Mouse (Mus musculus): ENCODE measurements at regions not wholly inside any gene's neighbourhood (a gene's known extent, or its start where the extent isn't known, plus 50 kb on each side); places are given as distances from the start of the nearest gene placed in this dataset.

GRCm38 (mm10) chr7:70300516-70300915 lies 66.0 kb downstream of the Nr2f2 start:
- no peak overlapping the region for H3K4me3 ChIP-seq (ENCODE audit: insufficient read depth, low read depth, low read length)
- 68% methylated on average over 5 of the region's 5 CpGs for WGBS
- H3K4me1 ChIP-seq (ENCODE audit: control insufficient read depth, insufficient read depth, low read length): no peaks in the 10 kb centered on the region
- H3K27ac ChIP-seq (ENCODE audit: insufficient read depth, low read depth, low read length): no peak overlapping the region
- no peak for TF ChIP-seq CTCF (IDR thresholded peaks at IDR 0.05; ENCODE audit: insufficient read depth, low read depth, low read length)
- TF ChIP-seq POLR2A (IDR thresholded peaks at IDR 0.05; ENCODE audit: insufficient read depth, low read depth, low read length): no peak

- 93% methylated on average over 6 of the region's 6 CpGs for WGBS
- TF ChIP-seq POLR2A (IDR thresholded peaks at IDR 0.05; ENCODE audit: insufficient read depth, low read depth, low read length) (no peak), CTCF (IDR thresholded peaks at IDR 0.05; ENCODE audit: insufficient read depth, low read depth, low read length) (no peak)
Measured at GRCm38 (mm10) chr7:70291431-70291830, 75.1 kb downstream of the Nr2f2 start.

DNA sequence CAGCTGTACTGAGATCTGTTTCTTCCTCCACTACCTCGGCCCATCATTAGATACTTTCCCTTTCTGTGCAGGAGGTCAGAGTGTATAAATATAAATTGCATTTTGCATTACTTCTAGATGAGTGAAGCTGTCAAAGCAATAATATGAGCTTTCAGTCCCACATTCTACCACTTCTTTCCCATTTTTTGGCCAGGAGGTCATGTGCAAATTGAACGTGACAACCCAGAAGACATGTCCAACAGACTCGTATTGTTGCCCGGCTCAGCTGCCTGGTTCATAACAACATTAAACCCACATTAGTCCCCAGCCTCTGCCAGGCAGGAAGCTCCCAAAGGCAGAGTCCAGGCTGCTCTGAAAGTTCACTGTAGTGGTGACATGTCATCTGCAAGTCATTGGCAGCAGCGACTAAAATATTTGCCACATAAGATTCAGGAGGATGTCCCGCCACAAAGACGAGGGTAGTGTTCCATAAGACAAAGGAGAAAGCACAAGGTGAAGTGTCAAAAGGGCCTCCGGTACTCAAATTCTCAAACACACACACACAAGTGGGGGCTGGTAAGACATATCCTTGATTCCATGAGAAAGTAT lies 75.7 kb downstream of the Nr2f2 start:
- WGBS: 75% methylated on average over 8 of the region's 8 CpGs
- no peak overlapping the region for H3K27ac ChIP-seq (ENCODE audit: insufficient read depth, low read depth, low read length)
- H3K4me1 ChIP-seq (ENCODE audit: control insufficient read depth, insufficient read depth, low read length): no peaks in the 10 kb centered on the region
- TF ChIP-seq POLR2A (IDR thresholded peaks at IDR 0.05; ENCODE audit: insufficient read depth, low read depth, low read length) (no peak), CTCF (IDR thresholded peaks at IDR 0.05; ENCODE audit: insufficient read depth, low read depth, low read length) (no peak)
- no peak overlapping the region for H3K4me3 ChIP-seq (ENCODE audit: insufficient read depth, low read depth, low read length)

More at GRCm38 (mm10) chr7:70291431-70291830, 75.1 kb downstream of the Nr2f2 start:
- Histone ChIP-seq H3K4me1 (ENCODE audit: control insufficient read depth, insufficient read depth, low read length) (no peaks in the 10 kb centered on the region), H3K4me3 (ENCODE audit: insufficient read depth, low read depth, low read length) (no peak overlapping the region), H3K27ac (ENCODE audit: insufficient read depth, low read depth, low read length) (no peak overlapping the region)

- TF ChIP-seq CTCF (IDR thresholded peaks at IDR 0.05; ENCODE audit: insufficient read depth, low read depth, low read length) (no peak), POLR2A (IDR thresholded peaks at IDR 0.05; ENCODE audit: insufficient read depth, low read depth, low read length) (no peak)
- 39% methylated on average over 6 of the region's 6 CpGs for WGBS
- Histone ChIP-seq H3K4me1 (ENCODE audit: control insufficient read depth, insufficient read depth, low read length) (no peaks in the 10 kb centered on the region), H3K4me3 (ENCODE audit: insufficient read depth, low read depth, low read length) (no peak overlapping the region), H3K27ac (ENCODE audit: insufficient read depth, low read depth, low read length) (no peak overlapping the region)
Measured at GRCm38 (mm10) chr7:70290277-70290676, 76.3 kb downstream of the Nr2f2 start.

DNA sequence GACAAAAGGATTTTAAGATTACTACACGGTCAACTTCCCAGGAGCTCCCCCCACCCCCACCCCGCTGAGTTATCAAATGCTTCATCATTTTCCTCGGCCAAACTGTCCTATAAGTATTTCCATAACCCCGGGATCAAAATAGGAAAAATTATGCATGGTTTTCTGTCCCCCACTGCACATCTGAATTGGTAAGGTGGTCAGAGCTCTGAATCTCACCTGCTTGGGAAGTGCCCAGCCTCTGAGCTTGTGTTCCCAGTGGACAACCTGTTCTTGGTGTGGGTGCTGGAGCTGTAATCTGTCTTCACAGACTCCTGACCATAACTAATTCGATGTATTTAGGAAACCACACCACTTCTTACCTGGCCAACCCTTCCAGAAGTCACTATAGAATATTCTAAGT lies 77.9 kb downstream of the Nr2f2 start:
- Histone ChIP-seq H3K4me1 (ENCODE audit: control insufficient read depth, insufficient read depth, low read length) (no peaks in the 10 kb centered on the region), H3K4me3 (ENCODE audit: insufficient read depth, low read depth, low read length) (no peak overlapping the region), H3K27ac (ENCODE audit: insufficient read depth, low read depth, low read length) (no peak overlapping the region)
- 13% methylated on average over 5 of the region's 5 CpGs for WGBS
- TF ChIP-seq POLR2A (IDR thresholded peaks at IDR 0.05; ENCODE audit: insufficient read depth, low read depth, low read length): no peak
- no peak for TF ChIP-seq CTCF (IDR thresholded peaks at IDR 0.05; ENCODE audit: insufficient read depth, low read depth, low read length)

- H3K4me3 ChIP-seq (ENCODE audit: insufficient read depth, low read depth, low read length): no peak overlapping the region
- no peaks in the 10 kb centered on the region for H3K4me1 ChIP-seq (ENCODE audit: control insufficient read depth, insufficient read depth, low read length)
- TF ChIP-seq CTCF (IDR thresholded peaks at IDR 0.05; ENCODE audit: insufficient read depth, low read depth, low read length) (no peak), POLR2A (IDR thresholded peaks at IDR 0.05; ENCODE audit: insufficient read depth, low read depth, low read length) (no peak)
- H3K27ac ChIP-seq (ENCODE audit: insufficient read depth, low read depth, low read length): no peak overlapping the region
- 3% methylated on average over 29 of the region's 29 CpGs for WGBS
Measured at GRCm38 (mm10) chr7:70287891-70288421, 78.6 kb downstream of the Nr2f2 start.

DNA sequence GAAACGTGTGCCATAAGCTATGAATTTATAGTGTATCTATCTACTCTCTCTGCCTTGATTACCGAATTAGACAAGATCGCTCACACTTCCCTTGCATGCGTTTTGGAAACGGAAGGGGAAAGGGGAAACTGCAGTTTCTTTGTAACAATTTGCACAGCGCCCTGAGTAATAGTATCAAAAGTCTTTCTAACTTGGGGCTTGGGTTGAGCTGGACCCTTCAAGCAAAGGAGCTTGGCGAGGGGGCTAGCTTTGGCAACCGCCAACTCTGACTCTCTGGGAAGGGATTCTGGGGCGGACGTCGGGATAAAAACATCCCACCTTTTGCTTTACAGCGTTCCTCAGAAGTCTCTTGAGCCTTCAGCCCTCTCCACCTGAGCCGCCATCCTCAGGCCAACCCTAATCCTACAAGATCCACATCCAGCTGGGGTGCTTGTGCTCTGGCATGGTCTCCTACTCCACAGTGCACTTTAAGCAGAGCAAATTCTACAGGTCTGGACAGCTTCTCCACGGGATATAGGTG lies 79.6 kb downstream of the Nr2f2 start:
- 9% methylated on average over 14 of the region's 14 CpGs for WGBS

DNA sequence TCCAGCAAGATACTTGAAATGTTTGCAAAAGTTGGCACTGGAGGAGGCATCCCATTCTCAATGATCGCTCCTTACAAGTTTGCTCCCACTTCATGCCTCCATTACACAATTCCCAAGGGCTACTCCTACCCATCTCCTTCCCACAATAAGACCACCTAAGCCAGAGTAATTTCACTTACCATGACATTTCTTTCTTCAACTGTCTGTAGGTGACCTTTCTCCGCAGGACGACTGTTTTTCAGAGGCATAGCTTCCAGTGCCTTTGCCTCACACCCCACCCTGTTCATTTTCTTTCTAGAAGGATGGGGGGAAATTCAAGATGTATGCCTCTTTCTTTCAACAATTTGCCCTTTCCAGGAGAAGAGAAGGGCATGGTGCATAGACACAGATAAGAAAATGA lies 81.2 kb downstream of the Nr2f2 start:
- WGBS: 12% methylated on average over 3 of the region's 3 CpGs
- H3K4me3 ChIP-seq (ENCODE audit: insufficient read depth, low read depth, low read length): no peak overlapping the region
- TF ChIP-seq POLR2A (IDR thresholded peaks at IDR 0.05; ENCODE audit: insufficient read depth, low read depth, low read length) (no peak), CTCF (IDR thresholded peaks at IDR 0.05; ENCODE audit: insufficient read depth, low read depth, low read length) (no peak)
- H3K27ac ChIP-seq (ENCODE audit: insufficient read depth, low read depth, low read length): no peak overlapping the region
- peaks cover 11% of the 10 kb centered on the region; the same call in 1 of the 2 replicates for H3K4me1 ChIP-seq (ENCODE audit: control insufficient read depth, insufficient read depth, low read length)

More for the DNA sequence above, 79.6 kb downstream of the Nr2f2 start:
- H3K4me1 ChIP-seq (ENCODE audit: control insufficient read depth, insufficient read depth, low read length): no peaks in the 10 kb centered on the region
- TF ChIP-seq POLR2A (IDR thresholded peaks at IDR 0.05; ENCODE audit: insufficient read depth, low read depth, low read length): no peak
- TF ChIP-seq CTCF (IDR thresholded peaks at IDR 0.05; ENCODE audit: insufficient read depth, low read depth, low read length): no peak
- H3K4me3 ChIP-seq (ENCODE audit: insufficient read depth, low read depth, low read length): no peak overlapping the region
- H3K27ac ChIP-seq (ENCODE audit: insufficient read depth, low read depth, low read length): no peak overlapping the region

- Histone ChIP-seq H3K27ac (ENCODE audit: insufficient read depth, low read depth, low read length) (no peak overlapping the region), H3K4me3 (ENCODE audit: insufficient read depth, low read depth, low read length) (no peak overlapping the region), H3K4me1 (ENCODE audit: control insufficient read depth, insufficient read depth, low read length) (peaks cover 11% of the 10 kb centered on the region; the same call in 1 of the 2 replicates)
- TF ChIP-seq CTCF (IDR thresholded peaks at IDR 0.05; ENCODE audit: insufficient read depth, low read depth, low read length): no peak
- TF ChIP-seq POLR2A (IDR thresholded peaks at IDR 0.05; ENCODE audit: insufficient read depth, low read depth, low read length): no peak
- 8% methylated on average over 1 of the region's 1 CpGs for WGBS
Measured at GRCm38 (mm10) chr7:70283836-70284235, 82.7 kb downstream of the Nr2f2 start.
